Mouse (Mus musculus) CD4-positive, CD25-positive, alpha-beta regulatory T cell, adult 2 months (primary cell): ENCODE results near the gene A930002H24Rik.
"Not testable (repeated sequence)": the region's sequence is repeated elsewhere in the genome, so short reads cannot be mapped to it uniquely, and the experiment has no call there.

ENCODE experiments used
- DNase-seq: peaks from one replicate; pipeline ENCODE4 v3.0.0-alpha.2; 2012; ENCODE audit warnings: low read depth, low spot score

Gene A930002H24Rik

DNA sequence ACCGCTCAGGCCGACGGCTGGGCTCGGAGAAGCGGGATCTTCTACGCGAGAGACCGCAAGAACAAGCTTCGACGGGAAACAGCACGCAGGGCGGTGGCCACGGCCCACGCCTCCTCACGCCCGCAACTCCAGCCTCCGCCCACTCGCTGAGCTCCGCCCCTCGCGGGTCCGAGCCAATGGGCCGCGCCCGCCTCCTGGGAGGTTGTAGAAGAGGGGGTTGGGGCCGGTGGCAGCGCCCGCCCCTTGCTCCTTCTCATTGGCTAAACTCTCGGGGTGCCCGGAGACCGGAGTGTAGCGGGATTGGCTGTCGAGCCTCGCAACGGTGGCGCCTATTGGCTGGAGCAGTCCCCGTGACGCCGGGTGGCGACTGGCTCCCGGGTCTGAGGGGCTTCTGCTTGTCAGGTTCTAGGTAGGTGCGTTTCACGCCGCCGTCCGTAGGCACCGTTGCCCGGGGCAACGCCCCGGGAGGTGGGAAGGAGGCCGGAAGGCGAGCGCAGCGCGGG is at the start of gene A930002H24Rik:
Gene A930002H24Rik (minus strand): TSS at position 145 of the 503 bp plus-strand sequence.
- peak; percentile 81 for DNase-seq

DNA sequence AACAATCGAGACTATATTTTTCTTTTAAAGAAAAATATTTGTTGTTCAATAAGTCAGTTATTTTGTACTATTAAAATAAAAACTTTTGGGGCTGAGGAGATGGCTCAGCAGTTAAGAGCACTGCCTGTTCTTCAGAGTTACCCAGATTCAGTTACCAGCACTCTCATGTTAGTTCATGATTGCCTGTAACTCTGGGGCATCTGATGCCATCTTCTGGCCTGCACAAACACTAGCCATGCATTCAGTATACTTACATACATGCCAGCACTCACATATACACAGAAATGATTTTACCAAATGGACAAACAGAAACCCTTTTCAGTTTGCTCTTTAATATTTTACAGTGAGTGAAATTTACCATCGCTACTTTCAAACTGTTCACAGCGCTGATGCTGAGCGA is 45.7 kb upstream of the A930002H24Rik start:
- DNase-seq = no peak

DNA sequence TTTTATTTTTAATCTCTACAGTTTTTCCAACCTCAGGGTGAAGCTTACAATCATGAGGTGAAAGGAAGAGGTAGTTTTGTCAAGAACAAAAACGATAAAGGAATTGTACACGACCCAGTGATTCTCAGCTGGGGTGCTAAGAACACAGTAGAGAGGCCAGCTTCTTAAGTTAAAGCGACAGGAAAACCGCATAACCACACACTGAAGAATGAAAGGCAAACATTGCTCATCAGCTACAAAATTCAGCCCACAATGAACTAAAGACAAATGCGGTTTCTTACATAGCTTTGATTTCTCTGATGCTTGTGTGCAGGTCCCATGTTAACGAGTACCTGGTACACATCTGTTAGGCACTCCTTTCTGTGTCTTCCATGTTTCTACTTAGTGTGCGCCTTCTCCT is 33.5 kb upstream of the A930002H24Rik start:
- no peak for DNase-seq

DNA sequence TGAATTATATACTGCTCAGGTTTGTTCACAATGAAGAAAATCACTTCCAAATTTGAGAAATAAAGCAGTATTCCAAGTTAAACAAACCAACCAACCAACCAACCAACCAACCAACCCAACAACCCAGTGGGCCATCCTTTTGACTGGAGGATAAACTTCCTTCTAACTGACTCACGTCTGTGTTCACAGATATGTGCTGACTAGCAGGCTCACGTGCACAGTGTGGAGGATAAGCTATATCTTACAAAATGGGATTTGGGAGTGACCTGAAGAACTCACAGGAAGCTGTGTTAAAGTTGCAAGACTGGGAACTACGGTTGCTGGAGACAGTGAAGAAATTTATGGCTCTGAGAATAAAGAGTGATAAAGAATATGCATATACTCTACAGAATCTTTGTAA is 32.2 kb upstream of the A930002H24Rik start:
- no peak for DNase-seq

DNA sequence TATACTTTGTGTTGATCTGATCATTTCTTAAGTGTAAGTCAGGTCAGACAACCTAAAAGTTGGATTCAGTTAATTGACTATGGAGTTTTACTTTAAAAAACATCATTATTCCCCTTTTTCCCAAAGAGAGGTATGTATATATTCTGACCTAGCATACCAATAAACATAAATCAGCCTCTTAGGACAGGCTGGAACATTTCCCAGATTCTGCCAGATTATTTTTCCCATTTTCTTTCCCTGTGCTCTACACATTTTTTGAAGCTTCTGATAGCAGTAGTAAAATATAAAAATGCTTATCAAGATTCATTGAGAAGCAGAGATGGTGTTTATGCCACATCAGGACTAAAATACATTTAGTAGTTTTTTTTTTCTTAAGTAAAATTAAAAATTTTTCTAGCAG is 27.0 kb upstream of the A930002H24Rik start:
- no peak for DNase-seq

DNA sequence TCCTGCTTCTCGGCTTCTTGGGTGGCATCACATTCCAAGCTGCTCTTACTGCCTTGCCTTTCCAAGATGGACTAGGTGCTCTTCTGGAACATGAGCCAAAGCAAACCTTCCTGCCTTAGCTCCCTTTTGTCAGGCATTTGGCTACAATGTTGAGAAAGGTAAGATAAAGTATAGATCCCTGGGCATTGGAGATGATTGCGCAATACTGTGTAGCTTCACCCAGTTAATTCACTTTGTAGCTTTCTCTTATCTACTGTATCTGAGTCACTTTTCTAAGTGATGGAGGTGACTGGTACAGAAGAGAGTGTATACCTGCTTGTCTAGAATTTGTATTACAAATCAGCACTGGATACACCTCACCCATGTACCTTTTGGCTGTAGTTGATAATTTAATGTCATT is 23.4 kb upstream of the A930002H24Rik start:
- no peak for DNase-seq

DNA sequence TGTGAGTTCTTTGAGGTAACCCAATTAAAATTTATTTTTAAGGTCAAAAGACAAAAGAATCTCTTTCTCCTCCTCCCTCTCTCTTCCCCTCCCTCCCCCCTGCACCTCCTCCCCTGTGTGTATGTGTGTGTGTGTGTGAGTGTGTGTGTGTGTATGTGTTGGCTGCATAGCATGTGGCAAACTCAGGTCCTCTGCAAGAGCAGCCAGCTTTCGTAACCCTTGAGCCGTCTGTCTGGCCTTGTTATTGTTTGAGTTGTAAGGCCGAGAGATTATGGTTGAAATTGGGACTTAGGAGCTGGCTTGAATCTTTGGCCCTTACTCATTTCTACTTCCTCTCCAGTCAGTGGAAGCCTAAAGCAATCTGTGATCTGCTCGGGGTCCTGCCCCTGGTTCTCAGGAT is 16.4 kb upstream of the A930002H24Rik start:
- DNase-seq = no peak

DNA sequence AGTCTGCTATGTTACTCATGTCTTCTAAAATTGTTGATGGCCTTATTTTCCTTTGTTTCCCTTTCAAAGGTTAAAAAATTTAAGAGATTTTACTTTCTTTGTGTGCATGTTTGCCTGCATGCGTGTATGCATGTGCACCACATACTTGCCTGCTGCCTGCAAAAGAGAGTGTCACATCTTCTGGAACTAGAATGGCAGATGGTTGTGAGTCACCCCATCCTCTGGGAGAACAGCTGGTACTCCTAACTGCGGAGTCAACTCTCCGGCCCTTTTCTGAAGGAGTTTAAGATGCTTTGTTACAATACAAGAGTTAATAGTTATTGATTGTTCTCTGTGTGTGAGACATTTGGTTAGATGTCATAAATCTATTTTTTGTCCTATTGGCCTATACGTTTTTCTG is 15.3 kb upstream of the A930002H24Rik start:
- DNase-seq = no peak

DNA sequence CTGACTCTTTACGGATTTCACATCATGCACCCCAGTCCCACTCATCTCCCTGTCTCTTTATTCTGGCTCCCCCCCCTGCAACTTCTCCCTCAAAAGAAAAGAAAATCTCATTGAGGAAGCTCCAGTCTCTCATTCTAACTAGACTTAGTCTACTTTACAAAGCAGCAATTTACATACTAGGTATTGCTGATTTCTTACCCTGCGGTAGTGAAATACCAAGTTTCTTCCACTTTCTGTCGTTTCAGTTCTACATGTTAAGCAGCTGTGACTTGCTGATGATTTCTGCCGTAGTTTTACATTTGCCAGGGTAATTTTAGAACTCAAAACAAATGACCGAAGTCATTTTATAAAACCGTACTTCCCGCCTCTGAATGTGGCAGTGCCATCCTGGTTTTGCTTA is 8.2 kb upstream of the A930002H24Rik start:
- no peak for DNase-seq

DNA sequence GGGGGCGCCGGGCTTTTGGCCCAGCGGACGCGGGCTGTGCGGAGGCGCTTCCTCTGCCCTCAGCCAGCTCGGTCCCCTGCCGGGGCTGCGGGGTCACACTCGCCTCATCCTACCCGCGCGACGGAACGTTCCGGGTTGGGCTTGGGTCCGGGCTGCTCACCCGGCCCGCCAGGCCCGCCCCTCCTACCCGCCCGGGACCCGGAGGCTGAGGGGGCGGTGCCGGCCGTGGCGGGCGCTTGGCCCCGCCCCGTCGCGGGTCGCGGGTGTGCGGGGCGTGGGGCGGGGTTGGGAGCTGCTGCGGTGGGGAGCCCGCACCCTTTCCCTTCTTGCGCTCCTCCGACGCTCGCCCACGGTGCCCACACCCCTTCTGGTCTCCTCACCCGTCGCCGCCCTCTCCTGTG is 580 bp upstream of the A930002H24Rik start:
- DNase-seq = no peak

DNA sequence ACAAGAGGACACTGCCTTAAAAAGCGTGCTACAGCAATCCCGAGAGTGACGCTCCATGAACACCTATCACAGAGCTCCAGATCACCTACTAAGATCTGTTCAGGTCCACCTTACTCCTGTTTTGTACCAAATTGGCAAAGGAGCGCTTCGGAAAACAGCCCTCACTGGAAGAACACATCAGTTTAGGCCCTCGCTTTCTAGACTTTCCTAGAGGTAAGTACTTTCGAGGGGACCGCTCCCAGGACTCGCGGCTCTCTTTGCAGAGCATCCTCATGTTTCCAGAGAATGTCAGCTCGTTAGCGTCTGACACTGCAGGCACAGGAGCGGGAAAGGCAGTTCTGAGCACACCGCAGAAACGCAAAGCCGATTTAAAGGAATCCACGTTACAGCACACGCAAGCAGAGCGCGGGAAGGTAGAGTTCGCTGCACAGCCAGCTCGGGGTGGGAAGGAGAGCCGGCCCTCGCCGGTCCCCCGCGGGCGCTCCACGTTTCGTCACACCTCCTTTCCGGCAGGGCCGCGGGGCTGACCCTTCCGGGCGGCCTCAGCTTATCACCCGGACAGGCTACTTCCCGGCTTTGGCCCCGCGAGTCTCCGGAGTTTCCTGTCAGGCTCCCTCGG is 470 bp downstream of the A930002H24Rik start, which contains the start of gene Fer:
Gene Fer (plus strand): TSS at position 51 of the 619 bp plus-strand sequence.
- DNase-seq = no peak

DNA sequence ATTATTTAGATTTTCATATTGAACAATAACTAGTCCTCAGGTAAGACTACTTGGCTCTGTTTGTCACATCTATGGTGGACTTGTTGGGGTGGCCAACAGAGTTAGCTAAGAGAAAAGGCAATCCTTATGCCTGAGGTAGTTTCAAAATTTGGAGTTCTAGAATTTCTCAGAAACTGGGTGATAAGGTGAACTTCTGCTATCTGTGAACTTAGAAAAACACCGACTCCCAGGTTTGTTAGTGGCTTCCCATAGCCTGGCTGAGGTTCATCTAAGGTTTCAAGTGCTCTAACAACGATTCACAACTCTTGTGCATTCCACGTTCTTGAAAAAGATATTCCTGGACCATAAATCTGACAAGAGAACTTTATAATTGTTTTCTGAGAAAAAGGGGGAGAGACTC is 1.2 kb downstream of the A930002H24Rik start:
- no peak for DNase-seq

DNA sequence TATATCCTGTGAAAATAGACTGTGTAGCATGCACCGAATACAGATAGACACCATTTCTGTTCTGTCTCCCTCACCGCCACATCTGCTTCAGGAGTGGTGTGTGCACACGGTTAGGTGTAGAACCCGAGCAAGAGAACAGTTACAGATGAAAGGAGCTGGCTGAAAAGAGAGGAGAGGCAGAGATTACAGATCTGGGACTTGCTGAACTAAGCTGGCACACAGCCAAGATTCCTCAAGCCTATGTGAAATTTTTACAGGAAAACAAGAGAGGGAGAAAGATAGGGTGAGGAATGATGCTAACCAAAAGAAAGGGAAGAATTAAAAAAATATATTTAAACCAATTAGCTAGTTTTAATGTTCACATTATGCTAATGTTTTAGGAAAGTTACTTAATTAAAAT is 2.6 kb downstream of the A930002H24Rik start:
- no peak for DNase-seq

DNA sequence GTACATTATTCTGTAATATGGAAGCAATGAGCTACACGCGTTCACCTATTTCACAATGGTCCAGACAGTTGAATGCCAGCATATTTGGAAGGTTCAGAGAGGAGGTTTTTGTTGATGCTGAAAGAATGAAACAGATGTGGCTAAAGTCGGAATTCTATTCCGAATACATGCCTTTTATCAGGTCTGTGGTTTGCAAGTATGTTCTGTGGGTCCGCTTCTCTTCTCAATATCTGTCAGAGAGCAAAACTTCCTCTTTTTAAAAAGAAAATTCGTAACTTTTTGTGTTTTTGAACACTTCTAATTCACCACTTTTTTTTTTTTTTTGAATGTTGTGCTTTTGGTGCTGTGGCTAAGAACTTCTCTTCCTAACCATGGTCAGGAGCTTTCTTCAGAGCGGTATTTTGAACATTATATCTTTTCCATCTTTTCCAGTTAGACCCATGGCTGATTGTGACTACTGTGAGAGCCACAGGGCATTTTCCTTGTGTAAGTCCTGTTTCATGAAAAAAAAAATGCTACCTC is 6.5 kb downstream of the A930002H24Rik start:
- no peak for DNase-seq

DNA sequence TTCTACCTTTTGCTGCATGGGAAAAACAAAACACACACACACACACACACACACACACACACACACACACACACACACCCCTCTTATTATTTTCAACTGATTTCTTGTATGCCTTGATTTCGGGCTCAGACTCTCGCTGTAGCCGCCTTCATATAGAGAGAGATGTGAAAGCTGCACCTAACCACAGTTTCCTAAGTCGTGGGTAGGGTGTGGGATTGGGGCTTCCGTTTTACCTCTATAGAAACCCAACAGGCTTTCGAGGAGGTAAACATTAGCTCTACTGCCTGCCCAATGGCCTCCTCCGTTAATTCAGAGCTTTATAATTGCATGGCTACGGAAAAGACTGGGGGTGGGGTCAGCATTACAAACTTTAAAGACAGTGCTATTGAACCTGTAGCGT is 13.6 kb downstream of the A930002H24Rik start:
- peak; percentile 23 for DNase-seq

DNA sequence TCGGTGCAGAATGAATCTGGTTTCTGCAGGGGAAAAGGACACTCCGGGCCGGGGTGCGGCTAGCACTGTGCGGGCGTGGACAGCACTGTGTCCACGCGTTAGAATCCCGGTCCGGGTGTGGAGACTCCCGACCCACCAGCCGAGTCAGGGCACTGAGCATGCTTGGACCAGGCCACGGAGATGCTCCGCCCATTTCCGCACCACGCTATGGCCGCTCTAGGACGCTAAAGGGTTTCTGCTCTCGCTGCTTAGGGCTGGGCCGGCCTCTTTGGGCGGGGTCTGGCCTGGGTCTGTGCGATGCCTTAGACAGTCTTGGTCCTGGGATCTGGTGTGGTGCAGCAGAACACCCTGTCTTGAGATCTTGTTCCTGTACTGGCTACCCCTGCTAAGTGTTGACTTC is 14.0 kb downstream of the A930002H24Rik start:
- peak; percentile 14 for DNase-seq

DNA sequence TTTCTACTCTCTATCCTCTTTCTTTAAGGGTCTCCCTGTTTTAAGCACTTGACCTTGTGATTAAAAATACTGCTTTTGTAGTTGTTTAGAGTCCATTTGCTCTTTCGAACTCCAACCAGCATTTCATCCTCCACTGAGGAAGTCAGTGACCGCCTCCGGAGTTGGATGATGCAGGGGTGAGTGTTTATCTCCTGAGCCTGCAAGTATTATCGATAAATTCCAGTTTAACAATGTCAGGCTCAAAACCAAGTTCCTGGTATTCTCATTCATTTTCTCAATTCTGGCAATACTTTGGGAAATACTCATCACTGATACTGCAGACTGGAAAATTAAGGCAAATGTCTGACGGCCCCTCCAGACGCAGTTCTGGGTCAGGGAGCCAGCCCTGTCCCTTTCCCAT is 14.4 kb downstream of the A930002H24Rik start:
- no peak for DNase-seq

DNA sequence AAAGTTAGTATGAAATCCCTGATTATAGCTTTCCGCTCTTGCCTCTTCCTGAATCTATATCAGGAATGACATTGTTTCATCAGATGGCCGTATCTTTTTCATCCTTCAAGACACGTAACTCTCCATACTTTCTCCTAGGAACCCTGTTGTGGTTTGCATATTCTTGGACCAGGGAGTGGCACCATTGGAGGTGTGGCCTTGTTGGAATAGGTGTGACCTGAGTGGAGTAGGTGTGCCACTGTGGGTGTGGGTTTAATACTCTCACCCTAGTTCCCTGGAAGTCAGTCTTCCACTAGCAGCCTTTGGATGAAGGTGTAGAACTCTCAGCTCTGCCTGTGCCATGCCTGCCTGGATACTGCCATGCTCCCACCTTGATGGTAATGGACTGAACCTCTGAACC is 17.8 kb downstream of the A930002H24Rik start:
- DNase-seq = not testable (repeated sequence)

DNA sequence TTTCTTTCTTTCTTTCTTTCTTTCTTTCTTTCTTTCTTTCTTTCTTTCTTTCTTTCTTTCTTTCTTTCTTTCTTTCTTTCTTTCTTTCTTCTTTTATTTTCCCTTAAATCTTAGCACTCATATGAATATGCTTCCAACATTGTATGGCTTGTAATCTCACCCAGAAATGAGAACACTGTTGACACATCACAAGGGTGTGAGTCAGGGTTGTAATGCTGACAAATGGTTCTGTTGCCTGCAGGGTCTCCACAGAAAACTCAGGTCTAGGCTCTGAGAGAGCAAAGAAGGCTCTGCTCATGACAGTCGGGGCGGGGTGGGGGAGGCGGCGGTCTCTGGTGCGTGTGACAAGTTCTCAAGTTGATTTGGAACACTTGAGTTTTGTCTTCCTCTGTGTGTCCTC is 18.7 kb downstream of the A930002H24Rik start:
- no peak for DNase-seq

DNA sequence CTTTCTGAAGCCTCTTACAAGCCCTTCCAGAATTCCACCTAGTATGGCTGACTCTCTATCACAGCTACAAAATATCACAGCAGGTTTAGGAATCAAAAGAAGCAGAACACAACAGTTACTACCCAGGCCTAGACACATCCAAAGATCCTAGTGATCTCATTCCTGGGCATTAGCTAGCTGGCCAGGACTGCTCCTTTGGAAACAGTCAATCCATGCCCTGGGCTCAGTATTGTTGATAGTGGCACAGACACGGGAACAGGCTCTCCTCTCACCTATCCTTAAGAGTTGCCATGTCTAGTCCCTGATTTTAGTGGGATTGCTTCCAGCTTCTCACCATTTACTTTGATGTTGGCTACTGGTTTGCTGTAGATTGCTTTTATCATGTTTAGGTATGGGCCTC is 21.4 kb downstream of the A930002H24Rik start:
- DNase-seq = no peak

DNA sequence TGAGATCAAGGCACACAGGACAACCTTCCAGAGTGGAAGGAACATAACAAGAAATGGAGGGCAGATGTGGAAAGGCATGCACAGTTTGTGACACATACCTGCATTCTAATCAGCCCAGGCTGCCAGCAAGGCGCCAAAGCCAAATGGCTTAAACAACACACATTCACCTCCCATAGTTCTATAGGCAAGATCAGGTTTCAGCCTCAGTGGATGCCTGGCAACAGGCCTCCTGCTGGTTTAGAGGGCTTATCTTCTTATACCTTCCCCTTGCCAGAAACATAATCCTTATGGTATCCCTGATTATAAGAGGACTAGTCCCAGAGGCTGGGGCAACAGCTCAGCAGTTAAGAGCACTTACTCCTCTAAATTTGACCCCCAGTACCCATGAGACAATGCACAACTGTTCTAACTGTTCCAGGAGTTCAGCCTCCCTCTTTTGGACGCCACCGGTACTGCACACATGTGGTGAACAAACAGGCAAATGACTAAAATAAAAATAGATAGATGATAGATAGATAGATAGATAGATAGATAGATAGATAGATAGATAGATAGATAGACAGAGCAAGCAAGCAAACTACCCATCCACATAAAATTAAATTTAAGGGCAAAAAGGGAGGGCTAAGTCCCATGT is 23.8 kb downstream of the A930002H24Rik start:
- no peak for DNase-seq

DNA sequence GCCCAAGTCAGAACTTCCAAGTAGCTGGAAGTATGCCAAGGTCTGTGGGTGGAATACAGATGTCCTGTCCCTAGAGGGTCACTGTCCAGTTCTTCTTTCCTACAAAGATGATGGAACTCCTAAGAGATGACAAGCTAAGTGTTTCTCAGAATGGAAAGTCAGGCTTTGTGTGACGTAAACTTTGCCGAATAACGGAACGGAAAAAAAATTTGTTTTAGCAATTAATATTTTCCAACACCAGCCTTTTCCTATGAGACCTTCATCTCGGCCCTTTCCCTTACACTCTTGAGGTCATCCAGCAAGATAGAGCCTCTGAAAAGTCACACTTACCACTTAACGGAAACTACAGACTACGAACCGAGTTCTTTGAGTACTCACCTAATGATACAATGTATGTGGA is 25.4 kb downstream of the A930002H24Rik start:
- no peak for DNase-seq

DNA sequence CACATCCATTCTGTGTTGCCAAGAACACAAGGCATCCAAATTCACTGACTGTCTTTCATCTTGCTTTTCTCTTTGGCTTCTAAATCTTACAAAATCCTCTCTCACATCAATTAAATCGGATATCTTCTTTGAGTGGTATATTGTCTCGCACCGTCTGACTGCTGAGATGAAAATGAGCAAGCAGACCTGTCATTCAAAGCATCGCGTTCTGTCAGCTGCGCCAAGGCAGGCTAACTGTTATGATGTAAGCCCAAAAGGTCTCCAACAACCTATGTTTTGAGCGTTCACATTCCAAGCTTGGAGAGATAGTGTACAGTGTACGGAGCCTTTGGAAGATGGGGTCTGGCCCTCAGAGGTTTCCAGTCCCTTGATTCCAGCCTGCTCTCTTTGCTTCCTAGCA is 26.9 kb downstream of the A930002H24Rik start:
- no peak for DNase-seq
